Mouse (Mus musculus) CH12.LX (cell line): ENCODE measurements at regions not wholly inside any gene's neighbourhood (a gene's known extent, or its start where the extent isn't known, plus 50 kb on each side); places are given as distances from the start of the nearest gene placed in this dataset.

Experiments used
- DNase-seq: peaks from one replicate; pipeline ENCODE4 v3.0.0-alpha.2; 2013; ENCODE audit errors: extremely low read depth
- H3K27ac ChIP-seq: 2 replicates; pipeline ENCODE4 v1.5.1; 2012; ENCODE audit warnings: low read depth, mild to moderate bottlenecking, control low read depth, moderate library complexity; ENCODE audit not compliant: insufficient read depth
- H3K27me3 ChIP-seq: replicated peaks from 2 replicates; pipeline ENCODE3; 2012; ENCODE audit warnings: inconsistent platforms
- H3K36me3 ChIP-seq, 2 experiments: replicated peaks in 1 of 2; 2 replicates each; pipeline versions ENCODE3 to v1.6.1; 2012; ENCODE audit warnings: inconsistent platforms in 1 of 2, low read length in 1 of 2, mild to moderate bottlenecking in 1 of 2, mixed read lengths in 1 of 2, moderate library complexity in 1 of 2; ENCODE audit not compliant: control insufficient read depth in 1 of 2, insufficient read depth in 1 of 2
- H3K4me1 ChIP-seq, 2 experiments: 2 replicates each; pipeline ENCODE4 v1.6.1; 2012; ENCODE audit warnings: inconsistent platforms in 1 of 2, moderate library complexity in 1 of 2; ENCODE audit not compliant: insufficient read depth in 2 of 2, control insufficient read depth in 1 of 2
- H3K4me2 ChIP-seq: 2 replicates; pipeline ENCODE4 v1.6.1; 2012; ENCODE audit warnings: low read depth, mild to moderate bottlenecking, control low read depth; ENCODE audit not compliant: poor library complexity, insufficient read depth, severe bottlenecking
- H3K4me3 ChIP-seq, 3 experiments: fragments of 150-350 bp in 1 of 3; sonication (generic) in 1 of 3; replicated peaks in 1 of 3; 2 replicates each; pipeline versions ENCODE3 to v1.5.1; 2011 to 2012; ENCODE audit warnings: low read depth in 2 of 3, low read length in 2 of 3, mild to moderate bottlenecking in 2 of 3, moderate library complexity in 2 of 3, control low read depth in 1 of 3, improper control_type of control experiment in 1 of 3, inconsistent platforms in 1 of 3, mixed read lengths in 1 of 3; ENCODE audit not compliant: poor library complexity in 1 of 3
- H3K79me2 ChIP-seq: replicated peaks from 2 replicates; pipeline ENCODE4 v1.6.1; 2012; ENCODE audit warnings: mild to moderate bottlenecking, moderate library complexity; ENCODE audit not compliant: control insufficient read depth, poor library complexity, insufficient read depth, severe bottlenecking; ENCODE audit errors: extremely low read depth
- H3K9ac ChIP-seq: 2 replicates; pipeline ENCODE4 v1.6.1; 2012; ENCODE audit warnings: low read depth, mild to moderate bottlenecking, control low read depth, moderate library complexity; ENCODE audit not compliant: insufficient read depth
- H3K9me3 ChIP-seq: replicated peaks from 2 replicates; pipeline ENCODE3; 2012; ENCODE audit warnings: low read length, inconsistent platforms, mixed read lengths
- BHLHE40 ChIP-seq: IDR thresholded peaks from 2 replicates; pipeline ENCODE4 v1.6.1; 2011; ENCODE audit warnings: mild to moderate bottlenecking, low read depth, low read length, improper control_type of control experiment
- CHD1 ChIP-seq: IDR thresholded peaks from 2 replicates; pipeline ENCODE4 v1.6.1; 2012; ENCODE audit warnings: low read depth, low read length, improper control_type of control experiment, inconsistent platforms
- CTCF ChIP-seq, 2 experiments: IDR thresholded peaks in 1 of 2; conservative IDR thresholded peaks in 1 of 2; 2 replicates each; pipeline ENCODE4 v1.5.1; 2011 to 2012; ENCODE audit warnings: low read depth in 2 of 2, low read length in 2 of 2, improper control_type of control experiment in 1 of 2, inconsistent platforms in 1 of 2, mild to moderate bottlenecking in 1 of 2, moderate library complexity in 1 of 2
- ELF1 ChIP-seq: IDR thresholded peaks from 2 replicates; pipeline ENCODE4 v1.6.1; 2014; ENCODE audit warnings: low read depth, mild to moderate bottlenecking, inconsistent platforms, low read length, improper control_type of control experiment
- EP300 ChIP-seq: IDR thresholded peaks from 2 replicates; pipeline ENCODE4 v1.6.1; 2011; ENCODE audit warnings: low read length, improper control_type of control experiment
- JUN ChIP-seq: IDR thresholded peaks from 2 replicates; pipeline ENCODE4 v1.6.1; 2011; ENCODE audit warnings: low read depth, mild to moderate bottlenecking, low read length, improper control_type of control experiment, moderate library complexity; ENCODE audit not compliant: insufficient read depth
- JUND ChIP-seq: conservative IDR thresholded peaks from 2 replicates; pipeline ENCODE4 v1.6.1; 2011; ENCODE audit warnings: low read depth, low read length, improper control_type of control experiment
- KAT2A ChIP-seq: IDR thresholded peaks from 2 replicates; pipeline ENCODE4 v1.6.1; 2012; ENCODE audit warnings: low read length, improper control_type of control experiment, inconsistent platforms; ENCODE audit not compliant: insufficient replicate concordance
- MAFK ChIP-seq: IDR thresholded peaks from 2 replicates; pipeline ENCODE4 v1.6.1; 2011; ENCODE audit warnings: low read length, improper control_type of control experiment; ENCODE audit not compliant: insufficient replicate concordance
- MAZ ChIP-seq: IDR thresholded peaks from 2 replicates; pipeline ENCODE4 v1.6.1; 2012; ENCODE audit warnings: low read depth, mild to moderate bottlenecking, inconsistent platforms, low read length, improper control_type of control experiment, moderate library complexity
- MEF2A ChIP-seq: IDR thresholded peaks from 2 replicates; pipeline ENCODE4 v1.6.1; 2014; ENCODE audit warnings: low read depth, mild to moderate bottlenecking, inconsistent platforms, low read length, improper control_type of control experiment, borderline replicate concordance
- MYC ChIP-seq: IDR thresholded peaks from 2 replicates; pipeline ENCODE4 v1.6.1; 2011; ENCODE audit warnings: low read depth, mild to moderate bottlenecking, improper control_type of control experiment, low read length
- NELFE ChIP-seq: IDR thresholded peaks from 2 replicates; pipeline ENCODE4 v1.6.1; 2011; ENCODE audit warnings: low read depth, low read length, improper control_type of control experiment
- NRF1 ChIP-seq: IDR thresholded peaks from 2 replicates; pipeline ENCODE4 v1.6.1; 2014; ENCODE audit warnings: low read depth, mild to moderate bottlenecking, inconsistent platforms, low read length, improper control_type of control experiment, moderate library complexity
- PAX5 ChIP-seq: IDR thresholded peaks from 2 replicates; pipeline ENCODE4 v1.6.1; 2012; ENCODE audit warnings: low read length, inconsistent platforms, mixed read lengths
- POLR2A ChIP-seq: IDR thresholded peaks from 2 replicates; pipeline ENCODE4 v1.6.1; 2011; ENCODE audit warnings: low read depth, mild to moderate bottlenecking, improper control_type of control experiment, low read length
- SMC3 ChIP-seq: IDR thresholded peaks from 2 replicates; pipeline ENCODE4 v1.6.1; 2011; ENCODE audit warnings: low read depth, low read length, improper control_type of control experiment
- ZMIZ1 ChIP-seq: IDR thresholded peaks from 2 replicates; pipeline ENCODE4 v1.6.1; 2012; ENCODE audit warnings: low read depth, mild to moderate bottlenecking, inconsistent platforms, low read length, improper control_type of control experiment
- dilution Hi-C: fragments of 300-500 bp; cut with MboI; formaldehyde crosslinking; loops from 2 replicates; pipeline ENCODE4 v1.14.3; 2020; ENCODE audit warnings: low sequenced_read_pairs; ENCODE audit not compliant: extremely low pct_unique_long_range_greater_than_20kb, extremely low pct_ligation_motif_present
- in situ Hi-C: fragments of 300-500 bp; cut with MboI; formaldehyde crosslinking; loops from 3 replicates; pipeline ENCODE4 v1.14.3; 2019; ENCODE audit warnings: low sequenced_read_pairs, low pct_ligation_motif_present, low pct_unique_long_range_greater_than_20kb, mixed read lengths

DNA sequence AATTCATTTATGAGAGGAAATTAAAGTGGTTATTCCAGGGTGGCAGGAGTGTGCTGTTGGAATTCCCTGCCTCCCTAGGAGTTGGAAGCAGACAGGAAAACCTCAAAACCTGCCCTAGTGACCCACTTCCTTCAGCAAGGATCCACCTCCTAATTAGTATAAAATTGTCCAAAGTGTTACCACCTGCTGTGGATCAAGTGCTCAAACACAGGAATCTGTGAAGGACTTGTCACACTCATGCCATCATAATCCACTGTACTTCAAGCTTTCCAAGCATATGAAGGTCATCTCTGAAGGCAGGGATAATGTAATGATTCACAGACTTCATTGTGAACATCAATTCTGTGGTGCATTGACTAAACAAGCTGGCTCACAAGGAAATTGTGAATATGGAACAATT lies 615.1 kb upstream of the Slc39a10 start:
- Histone ChIP-seq H3K79me2 (no peaks in the 10 kb centered on the region), H3K27ac (no peak overlapping the region), H3K27me3 (no peaks in the 10 kb centered on the region), H3K9me3 (peaks cover 24% of the 10 kb centered on the region), H3K4me3 (no peak overlapping the region), H3K4me1 (no peaks in the 10 kb centered on the region), H3K4me2 (no peak overlapping the region), H3K36me3 (no peaks in the 10 kb centered on the region), H3K9ac (no peak overlapping the region)
- no peak for DNase-seq
- TF ChIP-seq EP300: no peak
- TF ChIP-seq CHD1: no peak
- no peak for TF ChIP-seq MAFK
- no peak for TF ChIP-seq MEF2A
- in situ Hi-C loops: no loop called here
- dilution Hi-C loops: no loop called here

DNA sequence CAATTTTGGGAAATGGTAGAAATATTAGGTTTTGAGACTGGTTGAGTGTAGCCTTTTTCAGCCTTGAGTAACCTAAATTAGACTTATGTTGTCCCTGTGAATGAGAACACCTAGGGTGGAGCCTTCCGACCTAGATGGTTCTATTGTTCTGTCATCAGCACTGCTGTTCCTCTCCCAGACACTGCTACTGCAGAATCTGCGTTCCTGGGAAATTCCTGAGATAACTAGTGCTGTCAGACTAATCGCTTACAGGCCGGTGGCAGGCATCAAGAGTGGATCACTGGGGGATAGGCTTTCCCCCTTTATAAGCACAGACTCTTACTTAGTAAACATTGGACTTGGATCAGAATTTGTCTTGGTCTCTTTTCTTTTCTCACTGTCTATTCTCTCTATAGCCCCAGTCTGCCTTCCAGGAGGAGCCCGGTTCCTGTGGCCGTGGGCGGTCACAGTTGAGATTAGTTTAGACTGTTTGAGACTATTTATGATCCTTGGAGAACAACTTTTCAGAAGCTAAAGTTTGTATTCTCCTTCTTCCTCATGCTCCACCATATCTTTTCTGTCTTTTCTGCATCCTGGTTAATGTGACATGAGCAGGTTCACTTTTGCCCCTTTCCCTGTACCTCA lies 596.0 kb upstream of the Slc39a10 start:
- Histone ChIP-seq H3K27ac (no peak overlapping the region), H3K4me3 (no peak overlapping the region), H3K36me3 (no peaks in the 10 kb centered on the region), H3K9me3 (peaks cover 28% of the 10 kb centered on the region), H3K27me3 (no peaks in the 10 kb centered on the region), H3K4me2 (no peak overlapping the region), H3K9ac (no peak overlapping the region), H3K79me2 (no peaks in the 10 kb centered on the region), H3K4me1 (no peaks in the 10 kb centered on the region)
- dilution Hi-C loops (no loop called here), in situ Hi-C loops (no loop called here)
- TF ChIP-seq EP300 (no peak), CTCF (conservative IDR thresholded peaks at IDR 0.05 in 1 of 2, IDR thresholded peaks at IDR 0.05 in 1 of 2; ENCODE audit: low read depth in 2 of 2, low read length in 2 of 2) (no peak), SMC3 (no peak), MAZ (no peak), MEF2A (no peak)
- DNase-seq: no peak

DNA sequence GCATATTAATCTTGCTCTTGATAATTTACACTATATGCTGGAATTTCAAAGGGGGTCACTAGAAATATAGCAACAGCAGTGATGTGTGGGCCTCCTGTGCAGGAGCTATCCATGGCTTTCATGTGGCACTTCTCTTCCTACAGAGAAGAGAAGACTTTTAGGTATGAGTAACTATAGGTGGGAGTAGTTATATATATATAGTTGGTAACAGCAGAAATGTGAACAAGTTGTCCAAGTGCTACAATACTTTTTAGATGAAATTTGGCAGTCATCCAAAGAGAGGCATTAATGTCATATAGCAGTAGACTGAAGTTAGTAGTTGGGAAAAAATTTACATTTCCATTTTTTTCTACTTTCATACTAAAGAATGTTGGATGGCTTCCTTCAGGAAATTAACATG lies 593.4 kb upstream of the Slc39a10 start:
- no peaks in the 10 kb centered on the region for H3K36me3 ChIP-seq
- H3K79me2 ChIP-seq: no peaks in the 10 kb centered on the region
- H3K4me3 ChIP-seq: no peak overlapping the region
- TF ChIP-seq SMC3: no peak
- TF ChIP-seq NELFE: no peak
- no peak for TF ChIP-seq BHLHE40
- TF ChIP-seq JUND: no peak
- no peak for TF ChIP-seq PAX5
- no peak for TF ChIP-seq CTCF (conservative IDR thresholded peaks at IDR 0.05 in 1 of 2, IDR thresholded peaks at IDR 0.05 in 1 of 2; ENCODE audit: low read depth in 2 of 2, low read length in 2 of 2)
- no peak for TF ChIP-seq KAT2A
- no peak for TF ChIP-seq ZMIZ1
- no peak for TF ChIP-seq JUN
- TF ChIP-seq MYC: no peak
- TF ChIP-seq ELF1: no peak
- no peak for TF ChIP-seq NRF1
- no peak for TF ChIP-seq POLR2A
- no peak for DNase-seq
- dilution Hi-C loops (no loop called here), in situ Hi-C loops (no loop called here)
- no peaks in the 10 kb centered on the region for H3K27me3 ChIP-seq
- peaks cover 24% of the 10 kb centered on the region for H3K9me3 ChIP-seq
- H3K9ac ChIP-seq: no peak overlapping the region
- H3K27ac ChIP-seq: no peak overlapping the region
- no peak overlapping the region for H3K4me2 ChIP-seq
- H3K4me1 ChIP-seq: no peaks in the 10 kb centered on the region
